Mouse (Mus musculus) heart, embryonic 13.5 days (tissue): Measurements from ENCODE around the gene Phf12. TPM values are rescaled to one million over a fixed set of nuclear protein-coding genes. Genes with fewer than 3 reads are reported as not detected.
A peak's percentile ranks its signal among the peaks of the same experiment; 100 is the strongest.

Experiments used
- ATAC-seq: fragments of 200-750 bp; cut with Nextera tagmentation; 2 replicates; pipeline ENCODE4 v1.8.0; 2017; ENCODE audit warnings: moderate TSS enrichment; ENCODE audit not compliant: insufficient number of reproducible peaks, low FRiP score, low TSS enrichment; ENCODE audit errors: extremely low read depth
- H3K27ac ChIP-seq: fragments of 300-500 bp; sonication (generic); replicated peaks from 2 replicates; pipeline ENCODE4 v1.5.1; 2015; ENCODE audit warnings: moderate library complexity, mild to moderate bottlenecking, inconsistent platforms
- H3K27me3 ChIP-seq: fragments of 300-500 bp; sonication (generic); replicated peaks from 2 replicates; pipeline ENCODE4 v1.6.1; 2015; ENCODE audit warnings: mild to moderate bottlenecking, inconsistent platforms
- H3K36me3 ChIP-seq: fragments of 300-500 bp; sonication (generic); 2 replicates; pipeline ENCODE4 v1.6.1; 2015; ENCODE audit warnings: mild to moderate bottlenecking, inconsistent platforms
- H3K4me1 ChIP-seq: fragments of 300-500 bp; sonication (generic); 2 replicates; pipeline ENCODE4 v1.6.1; 2015; ENCODE audit warnings: inconsistent platforms
- H3K4me2 ChIP-seq: fragments of 300-500 bp; sonication (generic); 2 replicates; pipeline ENCODE4 v1.6.1; 2015; ENCODE audit warnings: inconsistent platforms, mild to moderate bottlenecking, moderate library complexity
- H3K4me3 ChIP-seq: fragments of 300-500 bp; sonication (generic); 2 replicates; pipeline ENCODE4 v1.5.1; 2015; ENCODE audit warnings: moderate library complexity, mild to moderate bottlenecking, inconsistent platforms
- H3K9ac ChIP-seq: fragments of 300-500 bp; sonication (generic); 2 replicates; pipeline ENCODE4 v1.6.1; 2015; ENCODE audit warnings: inconsistent platforms, mild to moderate bottlenecking, moderate library complexity
- H3K9me3 ChIP-seq: fragments of 300-500 bp; sonication (generic); 2 replicates; pipeline ENCODE4 v1.6.1; 2016; ENCODE audit warnings: inconsistent platforms
- WGBS: fragments of 180-500 bp; shearing (Covaris S2); methylation state at CpG from one replicate; pipeline ENCODE4 v1.1.7; 2015; ENCODE audit warnings: mixed read lengths; 5-methylcytosine and 5-hydroxymethylcytosine counted together
- polyA plus RNA-seq: library from polyadenylated mRNA; unstranded; fragments of >200 nt; fragmentation: Nextera tagmentation; extraction: Ambion mirVana; gene quantifications from 2 replicates; pipeline ENCODE4 v1.2.1, GENCODE M21; 2015

Phf12 gene
- polyA plus RNA-seq, 1 experiment from 2014 or later = 9.9 TPM

DNA sequence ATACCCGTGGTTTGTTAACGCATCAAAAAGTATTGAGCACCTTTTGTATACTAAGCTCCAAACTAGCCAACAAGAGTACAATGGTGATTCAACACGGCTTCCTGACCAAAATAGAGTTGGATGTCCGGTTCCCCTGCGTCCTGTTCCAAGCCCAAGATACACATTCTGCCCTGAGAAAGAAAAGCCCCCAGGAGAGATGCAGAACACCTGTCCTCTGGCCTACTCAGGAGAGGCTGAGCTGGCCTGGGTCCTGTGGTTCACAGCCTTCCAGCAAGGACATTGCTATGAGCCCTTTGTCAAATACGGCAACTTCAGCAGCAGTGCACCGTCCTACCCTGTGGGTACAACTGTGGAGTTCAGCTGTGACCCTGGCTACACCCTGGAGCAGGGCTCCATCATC, 9.0 kb upstream of the Phf12 start:
- ATAC-seq = no peak
- H3K27ac ChIP-seq = no peak overlapping the region
- H3K9ac ChIP-seq = no peak overlapping the region
- H3K4me3 ChIP-seq = no peak overlapping the region
- H3K36me3 ChIP-seq = no peaks in the 10 kb centered on the region
- WGBS = 78% methylated on average over 7 of the region's 7 CpGs
- H3K9me3 ChIP-seq = no peaks in the 10 kb centered on the region
- H3K4me1 ChIP-seq = no peaks in the 10 kb centered on the region
- H3K27me3 ChIP-seq = peaks cover 87% of the 10 kb centered on the region
- H3K4me2 ChIP-seq = no peak overlapping the region

DNA sequence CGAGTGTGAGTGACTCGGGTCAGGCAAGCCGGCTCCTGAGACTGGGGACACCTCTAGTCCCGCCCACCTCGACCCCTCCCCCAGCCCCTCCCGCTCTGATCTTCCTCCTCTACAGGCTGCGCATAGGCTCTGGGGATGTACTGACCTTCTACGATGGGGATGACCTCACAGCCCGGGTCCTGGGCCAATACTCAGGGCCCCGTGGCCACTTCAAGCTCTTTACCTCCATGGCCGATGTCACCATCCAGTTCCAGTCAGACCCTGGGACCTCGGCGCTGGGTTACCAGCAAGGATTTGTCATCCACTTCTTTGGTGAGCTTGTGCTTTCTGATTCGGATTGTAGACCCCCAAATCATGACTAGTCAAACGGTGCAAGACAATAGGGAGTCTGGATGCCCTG, 8.2 kb upstream of the Phf12 start:
- WGBS = 39% methylated on average over 15 of the region's 15 CpGs
- H3K4me1 ChIP-seq = no peaks in the 10 kb centered on the region
- no peak overlapping the region for H3K27ac ChIP-seq
- H3K4me2 ChIP-seq = no peak overlapping the region
- no peak overlapping the region for H3K4me3 ChIP-seq
- no peaks in the 10 kb centered on the region for H3K9me3 ChIP-seq
- no peaks in the 10 kb centered on the region for H3K36me3 ChIP-seq
- H3K27me3 ChIP-seq = peaks cover 87% of the 10 kb centered on the region
- no peak for ATAC-seq
- no peak overlapping the region for H3K9ac ChIP-seq

DNA sequence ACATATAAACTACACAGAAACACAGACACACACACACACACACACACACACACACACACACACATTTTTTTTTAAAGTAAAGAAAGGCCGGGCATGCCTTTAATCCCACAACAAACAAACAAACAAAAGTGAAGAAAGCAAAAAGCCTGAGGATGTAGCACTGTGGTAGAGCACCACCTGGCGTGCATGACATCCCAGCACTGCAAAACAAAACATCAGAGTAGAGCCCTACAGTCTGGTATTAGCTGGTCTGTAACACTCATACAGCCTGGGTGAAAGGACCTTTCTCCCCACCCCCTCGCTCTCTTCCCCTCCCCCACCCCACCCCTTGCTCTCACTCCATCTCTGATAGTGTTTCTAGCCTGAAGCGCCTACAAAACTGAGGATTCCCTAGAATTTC, 6.7 kb upstream of the Phf12 start:
- 26% methylated on average over 4 of the region's 4 CpGs for WGBS
- H3K27me3 ChIP-seq = peaks cover 80% of the 10 kb centered on the region

DNA sequence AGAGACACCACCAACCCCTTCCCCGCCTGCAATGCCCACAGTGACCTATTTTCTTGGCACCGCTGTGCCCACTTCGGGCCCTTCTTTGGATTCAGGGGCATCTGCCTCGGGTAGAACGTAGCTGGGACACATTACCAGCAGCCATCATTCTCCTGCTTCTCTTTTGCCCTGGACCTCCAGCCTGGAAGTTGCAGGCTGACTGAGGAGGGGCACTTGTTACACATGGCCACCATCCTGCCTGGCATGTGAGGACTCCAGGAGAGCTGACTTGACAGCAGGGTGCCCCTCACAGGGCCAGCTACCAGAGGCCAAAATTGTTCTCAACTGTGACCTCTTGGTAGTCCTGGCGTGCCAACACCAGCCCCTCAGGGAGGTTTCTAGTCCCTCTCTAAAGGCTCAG, 4.4 kb upstream of the Phf12 start:
- Histone ChIP-seq H3K9ac (no peak overlapping the region), H3K27ac (no peak overlapping the region), H3K27me3 (peaks cover 60% of the 10 kb centered on the region), H3K4me1 (peaks cover 5% of the 10 kb centered on the region), H3K4me3 (no peak overlapping the region), H3K36me3 (no peaks in the 10 kb centered on the region), H3K4me2 (no peak overlapping the region), H3K9me3 (no peaks in the 10 kb centered on the region)
- ATAC-seq = no peak
- 69% methylated on average over 6 of the region's 6 CpGs for WGBS

More for the DNA sequence above, 6.7 kb upstream of the Phf12 start:
- H3K36me3 ChIP-seq = no peaks in the 10 kb centered on the region
- H3K27ac ChIP-seq = no peak overlapping the region
- no peaks in the 10 kb centered on the region for H3K4me1 ChIP-seq
- no peak overlapping the region for H3K4me3 ChIP-seq
- no peaks in the 10 kb centered on the region for H3K9me3 ChIP-seq
- H3K4me2 ChIP-seq = no peak overlapping the region
- no peak for ATAC-seq
- no peak overlapping the region for H3K9ac ChIP-seq

DNA sequence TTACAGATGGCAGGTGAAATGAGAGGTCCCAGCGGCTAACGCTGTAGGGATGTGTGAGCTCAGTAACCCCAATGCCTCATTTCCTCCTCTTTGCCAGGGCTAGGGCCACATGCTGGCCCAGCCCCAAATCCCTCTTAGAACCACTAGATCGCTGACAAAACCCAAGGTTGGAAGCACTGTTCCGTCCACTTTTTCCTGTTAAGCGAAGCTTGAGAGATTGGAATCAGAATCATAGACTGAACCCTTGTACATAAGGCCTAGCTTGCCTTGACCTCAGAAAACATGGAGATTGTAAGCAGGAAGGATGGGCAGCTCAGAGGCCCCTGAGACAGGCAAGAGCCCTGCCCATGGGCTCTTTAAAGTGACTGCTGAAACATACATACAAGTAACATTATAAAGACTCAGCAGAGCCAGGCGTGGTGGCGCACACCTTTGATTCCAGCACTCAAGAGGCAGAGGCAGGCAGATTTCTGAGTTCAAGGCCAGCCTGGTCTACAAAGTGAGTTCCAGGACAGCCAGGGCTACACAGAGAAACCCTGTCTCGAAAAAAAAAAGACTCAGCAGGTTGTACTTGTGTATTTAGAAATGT, 3.2 kb upstream of the Phf12 start:
- H3K9me3 ChIP-seq = no peaks in the 10 kb centered on the region
- no peak overlapping the region for H3K9ac ChIP-seq
- no peak overlapping the region for H3K4me3 ChIP-seq
- H3K27me3 ChIP-seq = peaks cover 48% of the 10 kb centered on the region
- H3K4me2 ChIP-seq = no peak overlapping the region
- WGBS = 75% methylated on average over 8 of the region's 8 CpGs
- H3K36me3 ChIP-seq = no peaks in the 10 kb centered on the region
- H3K27ac ChIP-seq = no peak overlapping the region
- no peak for ATAC-seq
- peaks cover 5% of the 10 kb centered on the region for H3K4me1 ChIP-seq

DNA sequence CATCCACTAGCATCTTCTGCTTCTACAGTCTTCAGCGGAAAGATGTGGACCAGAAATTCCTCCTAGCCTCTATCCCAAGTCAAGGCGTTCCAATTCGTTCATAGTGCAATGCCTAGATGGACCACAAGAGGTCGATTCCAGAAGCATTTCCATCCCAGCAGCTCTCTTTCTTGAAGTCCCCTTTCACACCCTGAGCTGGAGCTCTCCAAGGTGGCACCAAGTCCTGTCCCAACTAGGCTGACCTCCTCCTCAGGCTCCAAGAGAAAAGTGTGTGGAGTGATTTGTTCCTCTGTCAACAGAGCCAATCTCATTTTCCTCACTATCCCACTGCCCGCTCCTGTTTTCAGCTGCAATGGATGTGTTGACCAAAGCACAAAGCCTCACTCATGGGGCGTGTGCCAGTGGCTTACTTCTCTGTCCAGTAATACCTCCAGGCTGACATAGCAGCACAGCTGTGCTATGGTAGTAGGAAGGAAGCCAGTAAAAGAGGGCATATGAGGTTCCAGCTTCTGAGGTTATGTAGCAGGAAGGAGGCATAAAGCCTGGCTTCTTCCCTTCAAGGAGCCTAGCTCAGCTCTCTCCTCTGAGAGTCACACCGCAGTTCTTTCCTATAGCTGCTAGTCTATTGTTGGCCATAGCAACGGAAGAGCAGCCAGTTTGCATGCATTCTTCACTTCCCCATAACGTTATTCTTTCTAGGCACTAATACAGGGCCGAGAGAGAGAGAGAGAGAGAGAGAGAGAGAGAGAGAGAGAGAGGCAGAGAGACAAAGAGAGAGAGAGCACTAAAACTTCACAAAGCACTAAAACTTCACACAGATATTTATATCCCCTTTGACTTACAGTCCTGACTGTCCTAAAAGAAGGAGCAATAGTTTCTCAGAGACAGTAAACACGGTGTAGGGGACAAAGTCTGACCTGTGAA, 2.0 kb upstream of the Phf12 start:
- Histone ChIP-seq H3K9me3 (no peaks in the 10 kb centered on the region), H3K9ac (no peak overlapping the region), H3K36me3 (no peaks in the 10 kb centered on the region), H3K27me3 (peaks cover 36% of the 10 kb centered on the region), H3K4me3 (no peak overlapping the region; the same call in 1 of the 2 replicates), H3K27ac (no peak overlapping the region), H3K4me1 (peaks cover 10% of the 10 kb centered on the region), H3K4me2 (peak overlapping the region; percentile 70)
- 31% methylated on average over 11 of the region's 11 CpGs for WGBS
- no peak for ATAC-seq

DNA sequence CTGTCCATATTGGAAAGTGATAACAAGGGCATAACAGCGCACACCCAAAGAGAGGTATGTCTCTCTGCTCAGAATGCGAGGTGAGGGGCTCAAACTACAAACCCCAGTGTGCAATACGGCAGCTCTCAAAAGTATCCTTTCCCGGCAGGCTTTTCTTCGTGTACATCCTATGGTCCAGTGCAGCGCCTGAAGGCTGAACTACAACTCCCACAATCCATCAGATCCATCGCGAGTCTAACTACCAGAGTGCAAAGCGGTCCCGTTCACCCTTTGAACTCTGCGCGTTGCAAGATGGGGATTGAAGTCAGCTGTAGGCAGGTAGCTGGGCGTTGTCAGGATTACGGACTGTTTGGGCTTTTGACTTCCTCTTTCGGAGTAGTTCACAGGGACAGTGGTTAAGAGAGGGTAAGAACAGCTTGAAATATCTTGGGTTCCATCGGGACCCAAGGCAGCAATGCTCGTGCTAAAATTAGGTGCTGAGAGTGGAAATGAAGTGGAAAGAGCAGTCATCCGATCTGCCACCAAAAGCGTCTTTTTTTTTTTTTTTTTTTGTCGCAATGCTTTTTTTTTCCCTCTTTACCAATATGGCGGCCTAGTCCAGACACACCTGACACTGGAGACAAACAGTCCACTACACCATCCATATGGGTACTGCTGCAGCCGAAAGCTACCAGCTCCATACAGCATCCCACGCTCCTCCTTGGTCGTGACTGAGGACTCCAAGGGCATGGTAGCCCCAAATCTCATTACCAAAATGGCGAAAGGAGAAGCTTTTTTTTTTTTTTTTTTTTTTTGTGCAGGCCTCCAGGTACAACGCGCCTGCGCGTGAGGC, 729 bp upstream of the Phf12 start:
- H3K27me3 ChIP-seq = peaks cover 23% of the 10 kb centered on the region
- H3K4me1 ChIP-seq = peaks cover 20% of the 10 kb centered on the region
- H3K4me3 ChIP-seq = peak overlapping the region; percentile 86
- H3K9ac ChIP-seq = peak overlapping the region; percentile 75
- H3K36me3 ChIP-seq = peaks cover 12% of the 10 kb centered on the region
- ATAC-seq = peak; percentile 71
- H3K4me2 ChIP-seq = peak overlapping the region; percentile 70
- under 1% methylated on average over 29 of the region's 29 CpGs for WGBS
- H3K9me3 ChIP-seq = no peaks in the 10 kb centered on the region
- peak overlapping the region; percentile 96 for H3K27ac ChIP-seq

DNA sequence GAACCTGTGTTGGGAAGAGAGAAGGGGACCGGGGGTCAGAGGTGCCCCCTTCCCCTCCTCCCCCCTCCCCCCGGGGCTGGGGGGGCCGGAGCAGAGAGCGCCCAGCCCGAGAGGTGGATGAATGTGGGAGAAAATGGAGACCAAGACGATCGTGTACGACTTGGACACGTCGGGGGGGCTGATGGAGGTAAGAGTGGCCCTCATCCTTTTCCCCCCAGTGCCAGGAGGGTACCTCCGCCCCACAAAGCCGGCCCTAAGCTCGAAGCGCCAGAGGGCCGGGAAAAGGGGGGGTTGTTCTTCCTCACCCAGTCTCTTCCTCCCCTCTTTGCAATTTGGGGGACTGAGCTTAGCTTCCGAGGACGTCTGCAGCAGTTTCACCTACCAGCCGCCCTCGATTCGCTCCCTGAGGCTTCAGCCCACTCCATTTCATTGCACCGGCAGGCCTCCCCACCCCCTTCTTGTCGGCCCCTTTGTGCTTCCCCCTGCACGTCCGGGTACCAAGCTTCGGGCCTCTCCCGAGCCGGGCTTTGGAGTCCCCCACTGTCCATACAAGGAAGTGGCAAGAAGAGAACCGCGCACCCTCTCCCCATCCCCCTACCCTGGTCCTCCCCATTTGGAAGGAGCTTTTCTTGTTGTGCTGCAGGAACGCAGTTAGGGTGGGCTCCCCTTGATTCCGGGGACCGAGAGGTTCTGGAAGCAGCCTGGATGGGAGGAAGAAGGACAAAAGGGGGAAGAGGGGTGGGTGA, 810 bp downstream of the Phf12 start:
- WGBS = 1% methylated on average over 32 of the region's 32 CpGs
- ATAC-seq = no peak
- Histone ChIP-seq H3K36me3 (peaks cover 26% of the 10 kb centered on the region), H3K4me2 (peak overlapping the region; percentile 87), H3K27me3 (peaks cover 8% of the 10 kb centered on the region), H3K9ac (peak overlapping the region; percentile 99), H3K4me3 (peak overlapping the region; percentile 86), H3K4me1 (peaks cover 20% of the 10 kb centered on the region), H3K9me3 (no peaks in the 10 kb centered on the region), H3K27ac (peak overlapping the region; percentile 95)

DNA sequence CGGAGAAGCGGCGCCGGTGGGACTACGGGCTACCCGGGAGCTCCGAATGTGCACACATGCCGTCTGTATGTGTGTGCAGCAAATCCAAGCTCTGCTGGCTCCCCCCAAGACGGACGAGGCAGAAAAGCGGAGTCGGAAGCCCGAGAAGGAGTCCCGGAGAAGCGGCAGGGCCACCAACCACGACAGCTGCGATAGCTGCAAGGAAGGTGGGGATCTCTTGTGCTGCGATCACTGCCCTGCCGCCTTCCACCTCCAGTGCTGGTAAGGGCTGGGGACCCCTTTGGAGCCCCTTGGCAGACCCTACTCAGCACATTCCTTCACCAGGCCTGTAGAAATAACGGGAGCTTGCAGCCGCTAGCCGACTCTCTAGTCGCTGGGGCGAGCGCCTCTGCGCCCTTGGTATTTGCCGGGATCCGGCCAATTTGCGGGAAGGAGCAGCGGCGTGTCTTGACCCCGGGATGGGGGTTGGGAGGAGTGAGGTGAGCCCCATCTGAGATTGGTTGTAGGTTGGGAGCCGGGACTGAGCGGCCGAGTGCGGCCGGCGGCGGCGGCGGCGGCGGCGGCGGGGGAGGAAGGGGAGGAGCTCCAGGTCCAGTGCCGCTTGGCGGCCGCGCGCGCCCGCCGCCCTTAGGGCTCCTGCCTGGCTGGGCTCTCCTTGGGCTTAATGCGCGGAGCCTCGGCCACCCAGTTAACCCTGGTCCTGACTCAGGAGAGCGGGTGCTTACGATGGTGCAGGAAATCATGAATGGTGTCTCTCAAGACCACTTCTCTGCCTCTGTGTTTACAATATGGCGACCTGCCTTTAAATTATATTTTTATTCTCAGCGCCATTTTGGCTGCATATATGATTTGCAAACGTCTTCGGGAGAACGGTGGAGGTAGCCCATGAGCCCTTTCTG, 1.6 kb downstream of the Phf12 start:
- 1% methylated on average over 53 of the region's 63 CpGs for WGBS

DNA sequence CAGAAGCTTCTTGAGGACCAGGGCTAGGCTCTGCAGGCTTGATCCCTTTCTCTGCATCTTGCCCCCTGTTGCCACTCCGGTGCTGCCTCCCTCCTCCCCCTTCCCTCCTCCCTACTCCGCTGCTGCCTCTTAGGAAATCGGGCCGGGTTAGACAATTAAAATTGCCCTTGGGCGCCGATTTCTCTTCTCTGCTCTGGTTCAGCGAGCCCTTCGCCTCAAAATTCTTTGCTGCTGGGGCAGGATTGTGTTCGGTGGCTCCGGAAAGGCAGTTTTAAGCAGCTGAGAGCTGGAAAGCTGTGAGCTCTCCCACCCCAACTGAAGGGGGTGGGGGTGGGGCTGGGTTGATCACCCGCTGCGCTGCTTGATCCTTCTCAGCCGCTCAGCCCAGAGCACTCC, 2.3 kb downstream of the Phf12 start:
- no peak for ATAC-seq
- peak overlapping the region; percentile 87 for H3K4me2 ChIP-seq
- peak overlapping the region; percentile 95 for H3K27ac ChIP-seq
- H3K27me3 ChIP-seq = no peaks in the 10 kb centered on the region
- no peaks in the 10 kb centered on the region for H3K9me3 ChIP-seq
- 1% methylated on average over 13 of the region's 13 CpGs for WGBS
- peak overlapping the region; percentile 86 for H3K4me3 ChIP-seq
- peaks cover 20% of the 10 kb centered on the region for H3K4me1 ChIP-seq
- H3K9ac ChIP-seq = peak overlapping the region; percentile 99
- peaks cover 39% of the 10 kb centered on the region for H3K36me3 ChIP-seq

More for the DNA sequence above, 1.6 kb downstream of the Phf12 start:
- Histone ChIP-seq H3K9me3 (no peaks in the 10 kb centered on the region), H3K27me3 (peaks cover 2% of the 10 kb centered on the region; the same call in 1 of the 2 replicates), H3K27ac (peak overlapping the region; percentile 95), H3K4me3 (peak overlapping the region; percentile 86), H3K9ac (peak overlapping the region; percentile 99), H3K4me2 (peak overlapping the region; percentile 87), H3K4me1 (peaks cover 20% of the 10 kb centered on the region), H3K36me3 (peaks cover 35% of the 10 kb centered on the region)
- ATAC-seq = no peak
